Mouse (Mus musculus): ENCODE data around the gene Krt90.
"Not testable (repeated sequence)": the region's sequence is repeated elsewhere in the genome, so short reads cannot be mapped to it uniquely, and the experiment has no call there.

The Krt90 gene

DNA sequence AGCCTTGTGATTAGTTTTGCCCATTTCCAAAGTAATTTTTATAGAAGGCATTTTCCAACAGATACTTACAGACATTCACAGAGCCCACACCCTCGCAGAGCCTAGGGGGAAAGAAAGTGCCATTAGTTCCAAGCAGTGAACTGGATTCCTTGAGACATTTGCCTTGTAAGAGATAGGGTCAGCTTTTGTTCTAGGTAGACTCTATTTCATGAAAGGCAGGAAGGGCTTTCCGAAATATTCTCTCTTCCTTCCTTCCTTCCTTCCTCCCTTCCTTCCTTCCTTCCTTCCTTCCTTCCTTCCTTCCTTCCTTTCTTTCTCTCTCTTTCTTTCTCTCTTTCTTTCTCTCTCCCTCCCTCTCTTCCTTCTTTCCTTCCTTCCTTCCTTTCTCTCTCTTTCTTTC, 45.6 kb downstream of the Krt90 start, which contains the start of gene Gm49425:
Gene Gm49425 (minus strand): TSS at position 101 of the 400 bp plus-strand sequence.
- DNase-seq (ENCODE audit: low read depth), result not testable (repeated sequence)

DNA sequence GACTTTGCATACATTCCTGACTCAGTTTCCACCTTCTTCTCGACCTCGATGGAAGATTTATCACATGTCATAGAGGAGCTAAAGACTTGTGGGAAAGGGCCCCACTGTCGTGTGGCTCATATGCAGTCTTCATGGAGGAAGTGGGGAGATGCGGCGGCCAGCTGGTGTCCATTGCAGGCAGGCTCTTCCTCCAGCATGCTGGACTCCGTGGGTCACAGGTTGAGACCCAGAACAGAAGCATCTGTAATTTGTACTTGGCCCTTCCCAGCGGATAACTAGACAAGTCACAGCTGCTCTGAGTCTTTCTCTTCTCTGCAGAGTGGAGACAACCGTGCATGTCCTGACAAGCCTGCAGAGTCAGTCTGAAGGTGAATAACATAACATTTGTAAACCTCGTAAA, 54.5 kb downstream of the Krt90 start:
- DNase-seq (ENCODE audit: low read depth), result no peak

- DNase-seq (ENCODE audit: low read depth), result no peak
Measured at GRCm38 (mm10) chr15:101506896-101507758, 55.6 kb downstream of the Krt90 start.
